Mouse (Mus musculus): ENCODE results near the gene P2rx4. TPM values are rescaled to one million over a fixed set of nuclear protein-coding genes. Genes with fewer than 3 reads are reported as not detected.

P2rx4 gene
- 18.5 TPM for polyA plus RNA-seq (2014; fragmentation: Illumina TruSeq; extraction: RNeasy Lipid Tissue Mini Kit (QIAGEN cat#74804); ENCODE audit: low read depth, low replicate concordance)

GRCm38 (mm10) chr5:122707276-122708181, at the start of gene P2rx4:
TSS of gene P2rx4 (plus strand) at chr5:122707544.

Other genes starting within 250 kb of the P2rx4 start
- gene Atp2a2, start 205.3 kb upstream of the P2rx4 start, polyA plus RNA-seq (2014; fragmentation: Illumina TruSeq; extraction: RNeasy Lipid Tissue Mini Kit (QIAGEN cat#74804); ENCODE audit: low read depth, low replicate concordance): 101 TPM
- 5.5 TPM for gene Ift81, start 93.0 kb upstream of the P2rx4 start, polyA plus RNA-seq (2014; fragmentation: Illumina TruSeq; extraction: RNeasy Lipid Tissue Mini Kit (QIAGEN cat#74804); ENCODE audit: low read depth, low replicate concordance)
- gene P2rx7, start 63.6 kb upstream of the P2rx4 start, polyA plus RNA-seq (2014; fragmentation: Illumina TruSeq; extraction: RNeasy Lipid Tissue Mini Kit (QIAGEN cat#74804); ENCODE audit: low read depth, low replicate concordance): 0.66 TPM
- 4.3 TPM for gene Camkk2, start 71.9 kb downstream of the P2rx4 start, polyA plus RNA-seq (2014; fragmentation: Illumina TruSeq; extraction: RNeasy Lipid Tissue Mini Kit (QIAGEN cat#74804); ENCODE audit: low read depth, low replicate concordance)
- gene Anapc5, start 113.8 kb downstream of the P2rx4 start, polyA plus RNA-seq (2014; fragmentation: Illumina TruSeq; extraction: RNeasy Lipid Tissue Mini Kit (QIAGEN cat#74804); ENCODE audit: low read depth, low replicate concordance): 79.8 TPM
- gene Rnf34, start 142.5 kb downstream of the P2rx4 start, polyA plus RNA-seq (2014; fragmentation: Illumina TruSeq; extraction: RNeasy Lipid Tissue Mini Kit (QIAGEN cat#74804); ENCODE audit: low read depth, low replicate concordance): 4.3 TPM

Data from liver, adult 10 weeks (tissue).